Mouse (Mus musculus) kidney, adult 18-20 months (tissue): ENCODE results near the gene Sumo2.
"Not testable (repeated sequence)": the region's sequence is repeated elsewhere in the genome, so short reads cannot be mapped to it uniquely, and the experiment has no call there.

ENCODE experiments used
- DNase-seq: peaks from one replicate; pipeline ENCODE4 v3.0.0; 2021

The Sumo2 gene

GRCm38 (mm10) chr11:115518693-115519092 is 17.4 kb downstream of the Sumo2 start:
- DNase-seq = no peak

DNA sequence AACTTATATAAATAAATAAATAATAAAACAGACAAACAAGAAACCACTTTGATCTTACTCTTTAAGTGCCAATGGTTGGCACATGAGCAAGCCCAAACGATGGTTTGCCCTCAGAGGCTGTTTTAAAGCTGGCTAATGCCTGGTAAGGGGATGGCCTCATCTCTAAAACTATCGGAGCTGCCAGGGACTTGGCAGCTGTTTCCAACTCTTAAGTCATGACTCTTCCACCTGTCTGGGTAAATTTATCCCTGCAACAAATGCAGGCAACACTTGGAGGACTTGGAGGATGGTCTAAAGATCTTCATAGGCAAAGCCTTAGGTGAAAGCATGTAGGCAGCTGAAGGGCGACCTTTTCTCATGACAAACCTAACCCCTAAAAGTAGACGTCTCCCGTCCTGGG is 19.1 kb downstream of the Sumo2 start:
- DNase-seq = no peak

GRCm38 (mm10) chr11:115515021-115515420 is 21.1 kb downstream of the Sumo2 start:
- no peak for DNase-seq

DNA sequence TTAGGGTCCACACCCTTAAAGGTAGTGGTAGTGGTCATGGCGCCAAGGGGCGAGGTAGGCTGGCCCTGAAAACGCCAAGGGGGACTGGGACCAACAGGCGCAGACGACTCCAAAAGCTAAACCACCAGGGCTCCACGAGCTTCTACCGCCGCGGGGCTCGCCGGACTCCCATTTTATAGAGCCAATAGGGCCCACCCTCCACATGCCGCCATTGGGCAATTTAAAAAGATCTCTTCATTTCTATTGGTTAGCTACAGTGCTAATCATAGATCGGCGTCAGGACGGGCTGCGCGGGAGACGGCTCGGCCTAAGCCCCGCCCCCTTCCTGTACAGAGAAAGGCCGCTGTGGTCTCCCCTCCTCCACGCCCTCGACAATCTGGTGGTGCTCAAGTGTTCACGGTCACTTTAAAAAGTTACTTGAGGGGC is 21.8 kb downstream of the Sumo2 start, which contains the start of gene Jpt1:
Gene Jpt1, minus strand, starts transcription at position 150 of the 426 bp plus-strand sequence.
- DNase-seq = peak; percentile 97

DNA sequence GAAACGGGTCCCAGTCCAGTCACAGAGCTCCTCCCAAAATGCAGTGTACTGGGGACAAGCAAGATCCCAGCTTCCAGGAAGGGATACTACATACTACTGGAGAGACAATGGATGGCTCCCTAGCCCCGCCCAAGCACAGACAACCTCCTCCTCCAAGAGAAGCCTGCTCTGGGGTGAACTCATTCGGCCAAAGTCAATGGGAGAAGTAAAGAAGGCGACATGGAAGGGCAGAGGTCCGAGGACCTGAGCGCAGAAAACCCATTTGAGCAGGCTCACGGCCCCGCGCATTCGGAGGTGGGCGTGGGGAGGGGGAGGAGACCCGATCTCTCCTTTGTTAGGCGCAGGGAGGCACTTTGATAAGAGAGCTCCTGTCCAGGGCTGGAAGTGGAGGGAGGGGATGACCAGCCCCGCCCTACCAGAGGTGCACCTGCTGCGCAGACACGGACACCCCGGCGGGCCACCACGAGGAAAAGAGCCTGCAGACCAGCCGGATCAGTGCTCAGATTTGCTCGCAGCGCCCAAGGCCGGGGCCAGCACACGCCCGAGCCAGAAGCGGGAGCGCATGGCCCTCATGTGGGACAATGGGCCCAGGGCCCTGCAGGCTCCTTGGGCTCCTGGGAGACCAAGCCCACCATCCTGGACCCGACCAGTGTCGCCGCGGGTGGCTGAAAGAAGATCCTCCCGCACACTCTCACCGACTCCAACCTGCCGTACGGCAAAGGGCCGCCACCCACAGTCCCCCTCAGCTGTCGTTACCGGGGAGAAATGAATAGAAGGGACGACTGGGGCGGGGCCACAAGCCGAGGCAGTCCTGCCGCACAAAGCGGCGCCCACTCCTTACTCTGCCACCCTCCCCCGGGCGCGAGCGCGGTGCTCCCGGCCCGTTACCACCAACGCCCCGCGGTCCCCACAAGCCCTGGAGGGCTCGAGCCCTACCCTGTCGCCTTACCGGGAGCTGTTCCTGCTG is 22.5 kb downstream of the Sumo2 start:
- peak; percentile 35 for DNase-seq

DNA sequence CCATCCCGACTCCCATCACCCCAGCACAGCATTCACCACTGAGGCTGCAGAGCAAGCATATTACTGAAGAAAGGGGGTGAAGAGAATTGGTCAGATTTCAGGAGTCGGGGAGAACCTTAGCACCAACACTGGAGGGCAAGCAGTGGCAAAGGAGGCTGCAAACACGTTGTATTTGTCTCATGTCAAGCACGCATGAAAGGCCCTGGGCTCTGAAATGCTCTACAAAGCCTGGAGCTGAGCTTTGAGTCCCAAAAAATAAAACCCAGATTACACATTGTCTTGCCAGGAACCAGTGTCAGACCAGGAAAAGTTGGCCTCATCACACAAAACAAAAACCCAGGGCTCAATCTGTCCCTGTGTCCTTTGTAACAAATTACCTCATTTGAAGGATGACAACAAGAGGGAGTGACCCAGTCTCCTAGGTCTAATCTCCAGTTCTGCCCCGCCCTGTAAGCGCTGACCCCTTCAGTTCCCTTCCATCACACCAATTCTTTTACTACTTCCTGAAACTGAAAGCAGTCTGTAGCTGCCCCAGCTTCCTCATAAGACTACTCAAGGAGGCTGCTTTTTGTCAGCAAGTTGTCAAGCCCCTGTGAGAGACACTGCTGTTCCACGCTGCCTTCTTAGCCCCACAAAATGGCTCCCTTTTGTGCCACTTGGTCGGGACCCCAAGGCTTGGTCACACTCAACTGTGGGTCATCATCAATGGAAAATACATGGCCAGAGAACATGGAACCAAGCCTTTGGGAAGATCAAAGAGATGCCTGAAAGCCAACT is 23.5 kb downstream of the Sumo2 start:
- DNase-seq = no peak

GRCm38 (mm10) chr11:115512004-115512403 is 24.1 kb downstream of the Sumo2 start:
- DNase-seq = no peak

DNA sequence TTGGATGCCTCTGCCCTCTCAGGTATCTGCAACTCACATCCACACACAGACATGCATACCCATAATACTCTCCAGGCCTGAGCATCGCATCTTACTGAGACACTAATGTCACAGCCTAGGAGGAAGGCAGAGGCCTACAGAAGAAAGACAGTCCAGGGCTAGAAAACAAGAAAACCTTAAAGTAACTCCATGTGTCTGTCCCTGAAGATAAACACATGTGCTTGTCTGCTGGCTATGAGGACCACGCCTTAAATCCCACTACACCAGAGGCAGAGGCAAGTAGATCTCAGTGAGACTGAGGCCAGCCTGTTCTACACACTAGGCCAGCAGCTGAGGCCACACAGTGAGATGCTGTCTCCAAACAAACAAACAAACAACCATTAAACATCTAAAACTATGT is 25.0 kb downstream of the Sumo2 start:
- no peak for DNase-seq

DNA sequence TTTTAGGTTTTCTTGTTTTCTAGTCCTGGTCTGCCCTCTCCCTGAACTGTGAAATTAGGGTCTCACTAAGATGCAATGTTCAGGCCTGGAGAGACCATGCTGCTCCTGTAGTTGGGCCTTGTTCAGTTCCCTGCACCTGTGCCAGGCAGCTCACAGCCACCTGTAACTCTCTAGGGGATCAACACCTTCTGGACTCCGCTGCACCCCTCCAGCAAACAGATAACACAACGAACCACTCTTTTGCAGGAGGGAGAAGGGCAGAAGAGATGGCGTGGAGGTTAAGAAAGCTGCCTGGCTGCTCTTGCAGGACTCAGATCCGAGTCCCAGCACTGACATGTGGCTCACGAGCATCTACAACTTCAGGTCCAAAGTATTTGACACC is 25.6 kb downstream of the Sumo2 start:
- no peak for DNase-seq

DNA sequence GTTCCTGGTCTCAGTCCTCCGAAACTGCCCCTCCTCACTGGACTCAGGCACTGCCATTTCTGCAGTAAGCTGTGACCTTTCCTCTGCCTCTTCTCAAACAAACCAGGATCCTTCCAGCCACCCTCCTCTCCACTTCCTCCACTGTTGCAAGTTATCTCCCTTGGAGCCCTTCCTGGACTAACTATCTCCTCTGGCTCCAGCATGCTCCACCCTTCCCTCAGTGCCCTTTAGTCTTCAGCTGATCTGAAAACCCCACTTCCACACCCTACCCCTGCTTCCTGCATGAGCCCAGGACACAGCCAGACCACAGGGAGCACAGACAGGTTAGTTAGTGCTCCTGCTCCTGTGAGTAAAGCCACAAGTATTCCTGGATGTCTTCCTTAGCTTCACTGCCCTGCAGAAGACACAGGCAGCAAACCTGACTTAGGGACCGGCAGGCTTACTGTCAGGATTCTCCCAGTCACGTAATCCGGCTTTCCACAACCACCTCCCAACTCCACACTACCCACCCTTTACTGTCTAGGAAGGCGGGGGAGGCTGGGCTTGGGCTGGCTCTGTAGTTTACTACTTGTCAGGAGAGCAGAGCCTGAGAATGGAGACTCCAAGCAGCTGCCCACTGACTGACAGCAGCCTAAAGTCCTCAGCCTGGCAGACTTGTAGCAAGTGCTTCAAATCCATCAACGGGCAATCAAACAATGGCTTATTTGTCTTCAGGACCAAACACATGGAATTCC is 26.1 kb downstream of the Sumo2 start:
- DNase-seq = no peak

GRCm38 (mm10) chr11:115508061-115508460 is 28.0 kb downstream of the Sumo2 start:
- DNase-seq = no peak

DNA sequence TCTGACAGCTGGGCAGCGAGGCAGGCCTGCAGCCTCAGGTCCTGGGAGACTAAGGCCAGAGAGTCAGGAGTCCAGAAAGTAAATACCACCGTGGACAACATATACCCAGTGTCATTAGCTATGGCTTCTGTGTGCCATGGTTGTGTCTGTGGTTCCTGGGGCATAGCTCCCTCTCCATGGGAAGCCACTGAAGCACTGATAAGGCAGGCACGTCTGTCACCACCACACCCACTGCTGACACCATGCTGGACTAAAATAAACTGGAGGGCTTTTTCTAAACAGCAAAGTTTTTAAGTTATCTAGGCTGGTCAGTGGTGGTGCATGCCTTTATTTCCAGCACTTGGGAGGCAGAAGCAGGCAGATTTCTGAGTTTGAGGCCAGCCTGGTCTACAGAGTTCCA is 29.5 kb downstream of the Sumo2 start:
- no peak for DNase-seq

- DNase-seq = no peak
Measured at GRCm38 (mm10) chr11:115502636-115503035, 33.4 kb downstream of the Sumo2 start.

- not testable (repeated sequence) for DNase-seq
Measured at GRCm38 (mm10) chr11:115496559-115496958, 39.5 kb downstream of the Sumo2 start.

GRCm38 (mm10) chr11:115492387-115492786 is 43.7 kb downstream of the Sumo2 start:
- DNase-seq = no peak

DNA sequence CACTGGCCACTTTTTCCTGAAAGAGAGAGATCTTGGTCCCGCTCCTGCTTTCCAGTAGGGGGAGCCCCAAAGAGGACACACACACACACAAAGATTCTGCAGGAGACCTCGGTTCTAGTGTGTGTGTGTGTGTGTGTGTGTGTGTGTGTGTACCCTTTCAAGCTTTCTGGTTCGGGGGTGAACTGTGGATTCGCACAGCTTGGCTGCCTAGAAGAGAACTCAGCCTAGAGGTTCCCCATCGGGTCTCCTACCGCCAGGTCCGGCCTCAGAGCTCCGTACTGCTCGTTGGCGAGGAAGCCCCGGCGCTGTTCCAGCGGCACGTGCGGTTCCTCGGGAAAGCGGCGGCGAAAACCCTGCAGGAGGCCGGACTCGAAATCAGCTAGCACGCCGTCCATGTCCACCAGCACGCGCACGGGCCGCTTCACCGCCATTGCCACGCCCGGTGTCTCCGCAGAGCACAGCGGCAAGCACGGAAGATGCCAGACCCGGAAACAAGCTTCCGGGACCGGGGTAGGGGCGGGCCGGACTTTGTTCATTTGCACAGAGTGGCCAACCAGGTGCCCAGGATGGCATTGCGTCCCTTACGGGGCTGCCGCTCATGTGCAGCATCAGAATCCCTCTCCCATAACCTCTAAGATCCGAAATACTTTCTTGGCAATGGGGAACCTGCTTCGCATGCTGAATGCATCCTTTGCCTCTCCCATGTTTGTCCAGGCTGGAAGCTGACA is 44.6 kb downstream of the Sumo2 start, which contains the start of gene Nt5c:
Gene Nt5c, minus strand, starts transcription at position 507 of the 728 bp plus-strand sequence.
- DNase-seq = peak; percentile 84

GRCm38 (mm10) chr11:115490441-115491355 is 45.4 kb downstream of the Sumo2 start:
- DNase-seq = no peak

- no peak for DNase-seq
Measured at GRCm38 (mm10) chr11:115488551-115489104, 47.4 kb downstream of the Sumo2 start.

GRCm38 (mm10) chr11:115485155-115485554 is 50.9 kb downstream of the Sumo2 start:
- no peak for DNase-seq

DNA sequence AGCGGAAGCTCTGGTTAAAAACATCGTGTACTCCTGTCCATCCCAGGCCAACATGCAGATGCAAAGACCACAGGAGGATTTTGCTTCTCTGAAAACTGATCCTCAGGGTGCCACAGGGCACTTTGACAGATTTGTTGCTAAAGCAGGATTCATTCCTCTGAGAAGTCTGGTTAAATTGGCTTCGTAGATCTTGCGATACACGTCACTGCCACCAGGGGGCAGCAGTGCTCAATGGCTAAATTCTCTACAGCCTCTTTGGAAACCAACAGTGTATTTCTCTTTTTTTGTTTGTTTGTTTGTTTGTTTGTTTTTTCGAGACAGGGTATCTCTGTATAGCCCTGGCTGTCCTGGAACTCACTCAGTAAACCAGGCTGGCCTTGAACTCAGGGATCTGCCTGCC is 52.4 kb downstream of the Sumo2 start:
- DNase-seq = peak; percentile 81

GRCm38 (mm10) chr11:115483278-115483677 is 52.8 kb downstream of the Sumo2 start:
- DNase-seq = no peak
